Mouse (Mus musculus) intestine, postnatal 0 days (tissue): Measurements from ENCODE around the gene Slc45a1. TPM values are rescaled to one million over a fixed set of nuclear protein-coding genes. Genes with fewer than 3 reads are reported as not detected.

Experiments
- ATAC-seq: fragments of 200-750 bp; cut with Nextera tagmentation; 2 replicates; pipeline ENCODE4 v1.8.0; 2017; ENCODE audit warnings: mild to moderate bottlenecking, moderate TSS enrichment, moderate library complexity
- H3K27ac ChIP-seq: fragments of 300-500 bp; sonication (generic); 2 replicates; pipeline ENCODE4 v1.5.1; 2014; ENCODE audit warnings: mild to moderate bottlenecking, low read depth, low read length, moderate library complexity
- H3K27me3 ChIP-seq: fragments of 300-500 bp; sonication (generic); replicated peaks from 2 replicates; pipeline ENCODE4 v1.6.1; 2014; ENCODE audit warnings: low read length, mixed read lengths; ENCODE audit not compliant: control insufficient read depth, insufficient read depth
- H3K36me3 ChIP-seq: fragments of 300-500 bp; sonication (generic); 2 replicates; pipeline ENCODE4 v1.6.1; 2014; ENCODE audit warnings: mild to moderate bottlenecking, moderate library complexity; ENCODE audit not compliant: control insufficient read depth, insufficient read depth
- H3K4me1 ChIP-seq: fragments of 300-500 bp; sonication (generic); replicated peaks from 2 replicates; pipeline ENCODE4 v1.6.1; 2014; ENCODE audit warnings: antibody characterized with exemption, low read length, mixed read lengths; ENCODE audit not compliant: control insufficient read depth, insufficient read depth
- H3K4me2 ChIP-seq: fragments of 300-500 bp; sonication (generic); replicated peaks from 2 replicates; pipeline ENCODE4 v1.6.1; 2014; ENCODE audit warnings: low read depth, mild to moderate bottlenecking, moderate library complexity
- H3K4me3 ChIP-seq: fragments of 300-500 bp; sonication (generic); 2 replicates; pipeline ENCODE4 v1.5.1; 2014; ENCODE audit warnings: low read depth, low read length
- H3K9ac ChIP-seq: fragments of 300-500 bp; sonication (generic); 2 replicates; pipeline ENCODE4 v1.6.1; 2014; ENCODE audit warnings: mild to moderate bottlenecking, low read depth, low read length
- H3K9me3 ChIP-seq: fragments of 300-500 bp; sonication (generic); 2 replicates; pipeline ENCODE4 v1.6.1; 2016; ENCODE audit warnings: mixed run types; ENCODE audit not compliant: control insufficient read depth
- CTCF ChIP-seq: sonication (generic); IDR thresholded peaks from 2 replicates; pipeline ENCODE4 v1.5.1; 2016; ENCODE audit warnings: low read depth, mild to moderate bottlenecking, control low read depth, antibody characterized with exemption, moderate library complexity
- WGBS: fragments of 180-500 bp; shearing (Covaris S2); extraction: QIAGEN DNeasy Blood & Tissue Kit; methylation state at CpG from one replicate; pipeline ENCODE4 v1.1.7; 2014; 5-methylcytosine and 5-hydroxymethylcytosine counted together
- polyA plus RNA-seq: library from polyadenylated mRNA; unstranded; fragments of >200 nt; fragmentation: Nextera tagmentation; extraction: Ambion mirVana; gene quantifications from 2 replicates; pipeline ENCODE4 v1.2.1, GENCODE M21; 2015

Slc45a1 gene
- polyA plus RNA-seq, 1 experiment from 2014 or later: 0.81 TPM

DNA sequence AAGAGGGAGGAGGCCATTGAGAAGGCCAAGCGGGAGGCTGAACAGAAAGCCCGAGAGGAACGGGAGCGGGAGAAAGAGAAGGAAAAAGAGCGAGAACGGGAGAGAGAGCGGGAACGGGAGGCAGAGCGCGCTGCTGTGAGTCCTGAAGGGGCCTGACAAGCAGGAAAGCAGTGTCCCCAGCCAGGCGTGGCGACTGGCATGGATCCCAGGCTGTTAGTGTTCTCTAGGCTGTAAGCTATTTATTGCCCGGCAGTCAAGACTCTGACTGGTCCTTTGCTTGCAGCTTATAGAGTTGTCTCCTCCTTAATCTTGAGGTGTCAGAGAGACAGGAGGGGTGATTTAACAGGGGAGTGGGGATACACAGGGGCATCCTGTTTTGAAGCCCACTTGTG lies 35.9 kb downstream of the Slc45a1 start:
- H3K36me3 ChIP-seq: peaks cover 91% of the 10 kb centered on the region
- no peak overlapping the region for H3K4me2 ChIP-seq
- no peak overlapping the region for H3K4me3 ChIP-seq
- 63% methylated on average over 13 of the region's 13 CpGs for WGBS
- no peaks in the 10 kb centered on the region for H3K27me3 ChIP-seq
- no peak for TF ChIP-seq CTCF
- H3K4me1 ChIP-seq: no peaks in the 10 kb centered on the region
- no peaks in the 10 kb centered on the region for H3K9me3 ChIP-seq
- H3K9ac ChIP-seq: no peak overlapping the region
- H3K27ac ChIP-seq: 0 out of 2 replicates have a peak overlapping the region, but pooled peaks have one; percentile 7
- no peak for ATAC-seq

- no peak overlapping the region for H3K9ac ChIP-seq
- H3K4me2 ChIP-seq: no peak overlapping the region
- no peaks in the 10 kb centered on the region for H3K9me3 ChIP-seq
- no peaks in the 10 kb centered on the region for H3K27me3 ChIP-seq
- H3K4me1 ChIP-seq: no peaks in the 10 kb centered on the region
- no peak overlapping the region for H3K4me3 ChIP-seq
- TF ChIP-seq CTCF: no peak
- ATAC-seq: no peak
- WGBS: 84% methylated on average over 12 of the region's 12 CpGs
- H3K27ac ChIP-seq: 0 out of 2 replicates have a peak overlapping the region, but pooled peaks have one; percentile 7
- peaks cover 91% of the 10 kb centered on the region for H3K36me3 ChIP-seq
Measured at GRCm38 (mm10) chr4:150615251-150616028, 36.5 kb downstream of the Slc45a1 start.

DNA sequence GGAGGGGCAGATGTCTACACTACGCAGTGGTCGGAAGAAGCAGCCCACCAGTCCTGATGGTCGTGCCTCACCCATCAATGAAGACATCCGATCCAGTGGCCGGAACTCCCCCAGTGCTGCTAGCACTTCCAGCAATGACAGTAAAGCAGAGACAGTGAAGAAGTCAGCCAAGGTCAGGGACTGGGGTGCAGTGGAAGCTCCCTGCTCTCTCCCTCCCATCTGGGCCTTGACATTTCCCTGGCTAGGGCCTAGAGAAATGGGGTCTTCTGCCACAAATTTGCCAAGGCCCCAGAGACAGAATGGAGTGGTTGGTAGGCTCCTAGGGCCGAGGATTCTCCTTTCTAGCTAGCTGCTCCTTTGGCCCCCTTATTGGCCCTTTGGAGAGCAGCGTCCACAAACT lies 38.3 kb downstream of the Slc45a1 start:
- 87% methylated on average over 7 of the region's 7 CpGs for WGBS
- TF ChIP-seq CTCF: no peak
- H3K4me2 ChIP-seq: no peak overlapping the region

DNA sequence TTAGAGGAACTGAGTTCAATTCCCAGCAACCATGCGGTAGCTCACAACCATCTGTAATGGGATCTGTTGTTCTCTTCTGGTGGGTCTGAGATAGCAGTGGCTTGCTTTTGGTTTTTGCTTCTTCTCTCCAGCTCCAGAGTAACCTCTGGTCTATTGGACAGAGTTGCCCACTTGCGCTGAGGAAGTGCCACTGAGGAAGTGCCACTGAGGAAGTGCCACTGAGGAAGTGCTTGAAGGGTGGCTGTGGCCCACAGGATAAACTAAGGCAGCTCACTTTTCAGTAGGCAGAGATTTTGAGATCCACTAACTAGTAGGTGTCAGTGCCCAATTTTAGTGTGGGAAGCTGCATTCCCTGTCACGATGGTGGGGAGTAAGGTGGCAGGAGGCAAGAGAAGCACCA lies 43.3 kb downstream of the Slc45a1 start:
- ATAC-seq: no peak
- no peak overlapping the region for H3K27ac ChIP-seq
- H3K27me3 ChIP-seq: no peaks in the 10 kb centered on the region
- peaks cover 37% of the 10 kb centered on the region for H3K36me3 ChIP-seq
- no peaks in the 10 kb centered on the region for H3K4me1 ChIP-seq
- no peak for TF ChIP-seq CTCF
- 98% methylated on average over 3 of the region's 3 CpGs for WGBS
- H3K4me3 ChIP-seq: no peak overlapping the region
- H3K4me2 ChIP-seq: no peak overlapping the region
- H3K9ac ChIP-seq: no peak overlapping the region
- no peaks in the 10 kb centered on the region for H3K9me3 ChIP-seq

More for the DNA sequence above, 38.3 kb downstream of the Slc45a1 start:
- H3K36me3 ChIP-seq: peaks cover 86% of the 10 kb centered on the region
- no peak overlapping the region for H3K9ac ChIP-seq
- no peak overlapping the region for H3K4me3 ChIP-seq
- H3K9me3 ChIP-seq: no peaks in the 10 kb centered on the region
- ATAC-seq: no peak
- no peaks in the 10 kb centered on the region for H3K4me1 ChIP-seq
- H3K27me3 ChIP-seq: no peaks in the 10 kb centered on the region
- no peak overlapping the region for H3K27ac ChIP-seq

DNA sequence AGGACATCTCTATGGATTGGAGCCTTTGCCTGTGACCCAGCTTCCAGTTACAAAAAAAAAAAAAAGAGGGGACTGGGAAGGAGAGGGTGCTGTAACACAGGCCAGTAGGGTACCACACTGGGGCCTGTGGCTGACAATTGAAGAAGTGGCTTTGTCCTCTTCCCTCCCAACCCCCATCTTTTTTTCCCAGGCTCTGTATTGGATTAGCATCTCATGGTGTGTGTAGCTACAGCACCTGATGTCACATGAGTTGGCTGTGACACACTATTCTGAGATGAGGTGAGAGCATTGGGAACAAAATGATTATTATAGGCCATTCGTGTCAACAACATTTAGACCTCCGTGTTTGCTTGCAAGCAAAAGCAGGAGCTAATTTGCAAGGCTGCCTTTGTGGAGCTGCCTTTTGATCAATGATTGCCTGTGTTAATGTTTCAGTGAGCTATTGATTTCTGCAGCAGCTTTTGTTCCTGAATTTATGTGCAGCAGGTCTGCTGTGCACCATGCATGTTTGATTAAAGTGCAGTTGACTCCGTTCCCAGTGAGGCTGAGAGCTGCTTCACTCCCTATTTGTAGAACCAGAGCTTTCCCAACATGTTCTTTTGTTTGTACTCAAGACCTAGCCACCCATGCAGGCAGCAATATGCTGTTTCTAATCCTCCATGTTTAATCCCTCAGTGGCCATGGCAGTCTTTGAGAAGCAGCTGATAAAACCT lies 45.4 kb downstream of the Slc45a1 start:
- no peak overlapping the region for H3K9ac ChIP-seq
- no peak for TF ChIP-seq CTCF
- ATAC-seq: no peak
- peaks cover 17% of the 10 kb centered on the region for H3K36me3 ChIP-seq
- 45% methylated on average over 3 of the region's 3 CpGs for WGBS
- no peaks in the 10 kb centered on the region for H3K4me1 ChIP-seq
- H3K4me2 ChIP-seq: no peak overlapping the region
- H3K4me3 ChIP-seq: no peak overlapping the region
- H3K9me3 ChIP-seq: no peaks in the 10 kb centered on the region
- H3K27me3 ChIP-seq: no peaks in the 10 kb centered on the region
- H3K27ac ChIP-seq: no peak overlapping the region; the same call in 1 of the 2 replicates

GRCm38 (mm10) chr4:150605804-150606203 lies 46.2 kb downstream of the Slc45a1 start:
- Histone ChIP-seq H3K27ac (no peak overlapping the region), H3K9ac (no peak overlapping the region), H3K9me3 (no peaks in the 10 kb centered on the region), H3K4me3 (no peak overlapping the region), H3K27me3 (no peaks in the 10 kb centered on the region), H3K36me3 (peaks cover 13% of the 10 kb centered on the region; the same call in 1 of the 2 replicates), H3K4me2 (no peak overlapping the region), H3K4me1 (no peaks in the 10 kb centered on the region)
- TF ChIP-seq CTCF: no peak
- no peak for ATAC-seq
- WGBS: 92% methylated on average over 3 of the region's 3 CpGs
